Mouse (Mus musculus): ENCODE measurements around the gene Lrrc75b.
"Not testable (repeated sequence)": the region's sequence is repeated elsewhere in the genome, so short reads cannot be mapped to it uniquely, and the experiment has no call there.

The Lrrc75b gene

GRCm38 (mm10) chr10:75566765-75567164, 6.6 kb upstream of the Lrrc75b start:
- not testable (repeated sequence) for DNase-seq

GRCm38 (mm10) chr10:75566321-75566720, 6.2 kb upstream of the Lrrc75b start:
- no peak for DNase-seq

DNA sequence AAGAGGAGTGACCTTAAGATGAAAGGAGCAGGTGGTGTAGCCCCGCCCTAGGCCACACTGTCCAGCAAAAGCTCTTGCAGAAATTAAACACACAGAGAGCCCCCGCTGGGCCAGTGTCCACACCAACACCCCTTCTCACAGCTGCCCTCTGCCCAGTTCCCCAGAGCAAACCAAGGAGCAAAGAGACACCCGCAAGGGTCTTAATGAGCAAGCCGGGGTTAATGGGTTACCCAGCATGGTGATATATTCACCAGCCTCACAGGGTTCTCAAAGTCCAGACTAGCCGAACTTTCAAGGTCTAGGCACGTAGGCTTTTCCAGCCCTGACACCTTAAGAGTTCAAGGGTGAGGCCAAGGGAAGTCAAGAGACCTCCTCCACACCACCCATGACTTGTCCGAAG, 5.8 kb upstream of the Lrrc75b start:
- no peak for DNase-seq

DNA sequence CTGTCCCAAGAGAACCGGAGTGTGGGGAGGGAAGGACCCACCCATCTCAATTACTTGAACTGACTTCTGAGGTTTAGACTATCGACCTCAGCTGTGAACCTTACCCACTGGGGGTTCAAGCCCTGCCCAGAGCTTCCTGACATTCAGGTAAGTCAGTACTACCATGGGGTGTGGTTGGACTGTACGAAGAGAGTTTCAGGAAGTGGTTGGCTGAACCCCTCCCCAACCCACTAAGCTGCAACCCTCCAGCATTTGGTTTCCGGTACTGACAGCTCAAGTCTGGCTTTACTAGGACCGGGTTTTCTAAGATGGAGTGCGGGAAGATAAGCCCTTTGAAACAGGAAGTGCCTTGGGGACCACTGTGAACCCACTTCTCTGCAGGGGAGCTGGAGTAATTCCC, 5.3 kb upstream of the Lrrc75b start:
- DNase-seq: peak; percentile 54

GRCm38 (mm10) chr10:75564687-75565265, 4.6 kb upstream of the Lrrc75b start:
- no peak for DNase-seq

DNA sequence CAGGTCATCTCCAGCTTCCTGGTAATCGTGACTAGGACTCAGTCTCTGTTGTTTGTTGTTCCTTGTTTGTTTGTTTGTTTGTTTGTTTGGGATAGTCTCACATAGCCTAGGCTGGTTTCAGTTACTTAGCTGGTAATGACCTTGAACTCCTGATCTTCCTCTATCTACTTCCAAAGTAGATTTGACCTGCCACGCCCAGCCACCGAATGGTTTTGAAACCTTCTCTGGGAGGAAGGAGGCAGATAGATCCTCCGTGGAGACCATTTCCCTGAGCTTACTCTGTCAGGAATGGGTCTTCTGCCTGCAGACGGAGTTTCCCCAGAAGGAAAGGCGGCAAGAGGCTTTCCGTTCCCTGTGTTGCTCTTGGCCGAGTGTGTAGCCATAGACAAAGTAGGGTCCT, 2.5 kb upstream of the Lrrc75b start:
- DNase-seq: no peak

DNA sequence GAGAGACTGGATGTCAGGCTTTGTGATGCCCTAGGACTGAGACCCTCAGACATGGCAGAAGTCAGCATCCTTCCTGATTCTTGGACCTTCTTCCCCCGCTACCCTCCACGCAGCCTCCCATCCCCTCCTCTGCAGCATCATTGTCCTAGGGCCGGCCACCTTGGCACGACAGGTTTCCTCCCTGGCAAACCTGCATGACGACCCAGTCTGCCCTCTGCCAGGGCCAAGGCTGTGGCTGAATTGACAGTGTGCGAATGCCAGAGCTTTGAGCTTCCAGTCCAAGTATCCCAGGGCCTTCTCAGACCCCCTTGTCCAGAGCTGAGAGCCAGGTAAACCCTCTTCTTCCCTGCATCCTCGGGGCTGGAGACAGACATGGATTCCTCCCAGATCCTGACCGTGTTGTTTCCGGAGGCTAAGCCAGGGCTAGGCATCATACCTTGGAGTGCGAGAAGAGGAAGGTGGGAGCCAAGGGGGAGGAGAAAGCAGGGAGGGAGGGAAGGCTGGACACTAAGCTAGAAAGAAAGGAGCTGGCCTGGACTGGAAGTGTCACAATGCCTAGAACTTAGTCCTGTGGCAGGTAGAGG, 1.0 kb upstream of the Lrrc75b start, which contains the start of gene Ggt1:
Gene Ggt1, plus strand, starts transcription at position 534 of the 584 bp plus-strand sequence.
- no peak for DNase-seq

GRCm38 (mm10) chr10:75560549-75560899, 394 bp upstream of the Lrrc75b start:
- no peak for DNase-seq

DNA sequence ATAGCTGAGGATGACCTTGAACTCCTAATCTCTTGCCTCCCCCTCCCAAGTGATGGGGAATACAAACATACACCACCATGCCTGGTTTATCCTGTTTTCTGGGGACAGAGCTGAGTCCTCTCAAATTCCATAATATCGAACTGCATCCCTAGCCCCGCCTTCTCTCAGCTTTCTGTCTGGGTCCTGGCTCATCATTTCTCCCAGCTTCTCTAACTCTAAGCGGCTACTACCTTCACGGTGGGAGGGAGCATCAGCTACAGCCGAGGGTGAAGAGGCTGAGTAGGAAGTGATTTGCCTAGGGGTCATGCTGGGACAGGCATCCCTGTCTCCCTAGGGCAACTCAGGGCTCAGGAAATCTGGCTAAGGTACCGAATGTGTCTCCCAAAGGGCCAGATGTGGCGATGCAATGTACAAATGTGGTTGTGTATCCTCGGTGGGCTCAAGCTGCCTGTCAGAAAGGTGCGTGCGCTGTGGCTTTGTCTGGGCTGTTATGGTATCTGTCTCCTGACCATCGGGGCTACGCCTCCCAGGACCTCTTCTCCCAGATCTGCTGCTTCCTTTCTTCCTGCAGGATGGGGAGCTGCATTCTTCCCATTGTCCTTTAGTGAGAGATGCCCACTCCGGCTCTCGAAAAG, 972 bp downstream of the Lrrc75b start:
- no peak for DNase-seq

DNA sequence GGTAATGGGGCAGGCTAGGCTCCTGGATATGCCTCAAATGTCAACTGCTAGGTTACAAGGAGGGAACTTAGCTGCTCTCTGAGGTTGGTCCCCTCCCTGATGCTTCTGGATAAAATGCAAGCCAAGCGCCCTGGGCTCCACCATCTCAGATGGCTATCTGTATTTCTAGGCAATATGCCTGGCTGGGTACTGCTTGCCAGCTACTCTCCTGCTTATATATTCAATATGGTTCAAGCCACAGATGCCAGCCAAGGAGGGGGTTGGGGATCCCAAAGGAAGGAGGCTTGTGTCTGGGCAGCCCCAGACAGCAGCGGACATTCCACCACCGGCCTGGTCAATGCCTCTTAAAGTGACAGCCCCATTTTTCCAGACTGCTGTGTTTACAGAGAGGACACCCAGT, 1.6 kb downstream of the Lrrc75b start:
- no peak for DNase-seq

GRCm38 (mm10) chr10:75556026-75556425, 4.1 kb downstream of the Lrrc75b start:
- no peak for DNase-seq

DNA sequence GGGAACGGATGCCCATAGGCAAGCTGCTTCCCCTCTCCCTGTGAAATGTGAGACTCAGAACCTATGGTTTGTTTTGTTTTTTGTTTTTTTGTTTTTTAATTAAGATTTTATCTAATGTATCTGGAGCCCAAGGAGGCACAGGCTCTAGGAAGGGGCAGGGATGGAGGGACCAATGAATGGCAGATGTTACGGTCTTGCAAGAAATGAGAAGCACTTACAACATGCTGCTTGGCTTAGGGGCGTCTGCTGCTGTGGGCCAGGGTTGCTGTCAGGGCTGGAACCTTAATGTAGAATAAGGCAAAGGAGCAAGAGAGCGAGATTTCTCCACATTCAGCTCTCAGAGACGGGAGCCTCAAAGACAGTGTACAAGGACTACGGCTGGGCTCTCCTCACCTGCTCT, 4.6 kb downstream of the Lrrc75b start:
- DNase-seq: no peak

GRCm38 (mm10) chr10:75554090-75554489, 6.0 kb downstream of the Lrrc75b start:
- DNase-seq: peak; percentile 24

GRCm38 (mm10) chr10:75552701-75553450, 7.3 kb downstream of the Lrrc75b start:
- peak; percentile 22 for DNase-seq

DNA sequence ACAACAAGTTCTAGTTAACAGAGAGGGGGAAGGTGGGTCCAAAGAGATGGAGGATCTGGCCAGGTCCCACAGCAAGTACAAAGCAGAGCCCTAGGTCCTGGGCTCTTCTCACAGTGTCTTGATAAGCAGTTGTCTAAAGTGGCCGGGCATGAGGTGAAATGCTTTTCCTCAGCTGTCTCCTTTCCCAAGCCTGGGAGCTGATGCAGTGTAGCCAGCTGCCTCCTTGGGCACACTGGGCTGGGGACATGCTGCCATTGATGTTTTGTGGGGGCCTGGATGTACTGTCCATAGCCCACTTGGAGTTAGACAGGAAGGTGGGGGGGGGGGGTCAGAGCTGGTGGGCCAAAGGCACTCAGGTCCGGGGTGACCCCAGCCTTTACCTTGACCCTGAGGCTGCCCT, 8.0 kb downstream of the Lrrc75b start:
- no peak for DNase-seq

GRCm38 (mm10) chr10:75551175-75551574, 9.0 kb downstream of the Lrrc75b start:
- peak; percentile 59 for DNase-seq

DNA sequence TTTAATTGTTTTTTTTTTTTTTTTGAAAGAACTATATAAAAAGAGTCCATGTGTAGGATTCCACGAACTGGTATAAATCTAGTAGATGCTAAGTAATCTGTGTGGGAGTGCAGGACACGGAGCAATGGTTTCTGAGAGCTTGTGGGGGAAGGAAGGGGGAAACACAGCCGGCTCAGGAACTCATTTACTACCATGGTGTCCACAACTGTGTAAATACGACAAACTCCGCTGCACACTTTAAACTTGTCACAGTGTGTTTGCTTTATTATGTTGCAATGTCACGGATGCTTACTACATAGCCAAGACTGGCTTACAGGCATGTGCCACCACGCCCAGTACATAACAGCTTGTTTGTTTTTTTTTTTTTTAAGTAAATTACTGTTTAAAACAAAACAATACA, 10.2 kb downstream of the Lrrc75b start:
- peak; percentile 43 for DNase-seq

GRCm38 (mm10) chr10:75548486-75548885, 11.6 kb downstream of the Lrrc75b start:
- no peak for DNase-seq

DNA sequence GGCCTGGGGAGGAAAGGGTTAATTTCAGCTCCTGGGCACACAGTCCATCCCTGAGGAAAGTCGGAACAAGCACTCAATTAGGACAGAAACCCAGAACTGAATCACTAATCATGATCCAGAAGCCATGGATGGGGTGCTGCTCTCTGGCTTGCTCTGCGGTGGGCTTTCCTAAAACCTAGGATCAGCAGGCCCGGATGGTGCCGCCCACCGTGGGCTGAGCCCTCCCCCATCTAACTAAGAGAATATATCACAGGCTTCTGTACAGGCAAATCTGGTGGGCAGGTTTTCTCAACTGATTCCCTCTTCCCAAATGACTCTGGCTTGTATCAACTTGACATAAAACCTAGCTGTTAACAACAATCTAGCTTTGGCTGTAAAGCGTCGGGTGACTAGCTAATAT, 12.2 kb downstream of the Lrrc75b start:
- no peak for DNase-seq

DNA sequence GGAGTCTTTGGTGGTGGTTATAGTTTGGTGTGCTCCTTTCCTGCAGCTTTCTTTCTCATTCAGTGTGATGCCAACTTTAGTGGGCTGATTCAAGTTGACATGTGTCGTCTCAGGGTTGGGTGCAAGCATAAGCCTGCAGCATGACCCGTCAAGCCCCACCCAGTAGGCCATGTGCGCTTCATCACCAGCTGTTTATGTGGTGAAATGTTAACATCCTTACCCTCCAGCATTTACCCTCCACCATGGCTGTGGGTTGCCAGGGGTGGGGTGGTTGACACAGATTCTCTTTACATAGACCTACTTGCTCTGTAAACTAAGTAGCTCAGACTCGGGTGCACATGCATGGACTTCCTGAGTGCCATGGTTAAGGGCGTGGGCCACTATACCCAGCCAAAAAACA, 24.0 kb downstream of the Lrrc75b start:
- DNase-seq: no peak

GRCm38 (mm10) chr10:75535423-75535822, 24.7 kb downstream of the Lrrc75b start:
- DNase-seq: peak; percentile 54

GRCm38 (mm10) chr10:75534934-75535333, 25.2 kb downstream of the Lrrc75b start:
- DNase-seq: no peak

GRCm38 (mm10) chr10:75534216-75534615, 25.9 kb downstream of the Lrrc75b start:
- no peak for DNase-seq

DNA sequence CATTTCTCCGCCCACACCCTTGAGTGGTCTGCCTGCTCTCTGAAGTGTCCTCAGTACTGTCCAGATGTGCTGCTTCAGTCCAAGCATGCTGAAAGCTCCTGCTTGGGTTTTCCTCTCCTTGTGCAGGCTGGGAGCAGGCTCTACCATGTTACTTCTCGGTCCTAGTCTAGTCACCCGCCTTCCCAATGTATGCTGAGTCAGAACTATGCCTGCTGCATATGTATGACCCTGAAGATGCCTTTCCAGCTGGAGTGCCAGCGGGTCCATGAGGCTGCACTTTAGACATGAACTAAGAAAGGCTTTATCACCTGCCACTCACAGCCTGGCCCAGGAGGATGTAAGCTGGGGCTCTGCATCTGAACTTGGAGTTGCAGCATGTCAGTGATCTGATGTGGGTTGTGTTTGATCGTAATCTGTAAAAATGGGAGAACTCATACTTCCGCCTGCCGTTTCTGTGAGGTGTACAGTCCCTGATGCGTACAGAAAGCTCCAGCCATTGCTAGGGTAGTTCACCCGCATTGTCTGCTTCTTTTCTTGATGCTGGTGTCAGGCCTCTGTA, 28.5 kb downstream of the Lrrc75b start:
- DNase-seq: no peak
